Mouse (Mus musculus): ENCODE data around the gene Moxd1. TPM values are rescaled to one million over a fixed set of nuclear protein-coding genes. Genes with fewer than 3 reads are reported as not detected.
A peak's percentile ranks its signal among the peaks of the same experiment; 100 is the strongest.

Gene Moxd1
- 10 to 100 TPM in 1 of 2 experiments, 1 to 10 TPM in 1; 9.6 to 10.3 TPM for total RNA-seq (2021)
- long read RNA-seq, experiment 1, transcript Moxd1-201 (12 exons, 3,090 nt) = major isoform, 11 of 12 reads
- long read RNA-seq, experiment 1, partial matches to known transcripts = 0 of 12 reads
- long read RNA-seq, experiment 1, other reads (novel, unspliced or antisense) = 1 of 12 reads
- long read RNA-seq, experiment 2, transcript Moxd1-201 (12 exons, 3,090 nt) = major isoform, 9 of 11 reads
- long read RNA-seq, experiment 2, partial matches to known transcripts = 1 of 11 reads
- long read RNA-seq, experiment 2, other reads (novel, unspliced or antisense) = 1 of 11 reads

DNA sequence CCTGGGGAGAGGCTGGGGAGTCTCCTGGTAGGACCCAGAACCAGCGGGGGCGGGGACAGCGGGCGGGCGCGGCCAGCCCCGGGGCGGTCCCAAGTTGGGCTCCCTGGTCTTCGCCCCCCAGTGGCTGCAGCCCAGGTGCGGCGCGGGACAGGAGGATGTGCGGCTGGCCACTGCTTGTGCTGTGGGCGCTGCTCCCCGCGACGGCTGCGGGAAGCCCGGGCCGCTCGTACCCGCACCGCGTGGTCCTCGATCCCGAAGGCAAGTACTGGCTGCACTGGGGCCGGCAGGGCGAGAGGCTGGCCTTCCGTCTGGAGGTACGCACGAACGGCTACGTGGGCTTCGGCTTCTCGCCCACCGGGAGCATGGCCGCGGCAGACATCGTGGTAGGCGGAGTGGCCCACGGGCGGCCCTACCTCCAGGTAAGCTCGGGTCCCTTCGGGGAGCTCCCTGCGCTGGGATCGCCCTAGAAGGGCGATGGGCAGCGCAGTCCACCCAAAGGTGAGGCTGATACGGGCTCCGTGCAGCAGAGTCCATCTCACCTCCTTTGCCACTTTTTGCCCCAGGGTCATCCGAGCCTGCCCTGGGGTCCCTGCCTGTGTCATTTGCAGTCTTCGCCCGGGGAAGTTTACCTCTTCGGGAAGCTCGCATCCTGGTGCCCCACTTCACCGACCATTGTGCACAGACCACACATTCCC, at the start of gene Moxd1:
Gene Moxd1 (plus strand): TSS at position 69 of the 695 bp plus-strand sequence.
- peak in 1 of 2 experiments; percentile 2 for DNase-seq (ENCODE audit: low spot score in 2 of 2)

DNA sequence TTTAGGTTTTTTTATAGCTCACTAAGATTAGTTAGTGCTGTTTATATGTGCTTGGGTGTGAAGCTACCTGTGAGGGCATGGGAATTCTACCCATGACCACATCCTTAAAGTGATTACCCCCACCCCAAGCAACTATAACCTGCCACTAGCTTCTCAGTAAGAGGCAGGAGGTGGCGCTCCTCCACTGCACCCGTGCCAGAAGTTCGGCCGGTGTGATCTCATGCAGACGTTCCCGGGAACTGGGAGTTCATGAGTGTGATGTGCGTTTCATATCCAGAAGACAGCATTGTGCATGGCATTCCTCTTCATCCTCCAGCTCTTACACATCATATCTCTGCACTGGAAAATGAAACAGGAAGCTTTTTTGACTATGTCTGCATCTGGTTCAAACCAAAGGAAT, 32.9 kb upstream of the Moxd1 start:
- no peak for DNase-seq (ENCODE audit: low spot score in 2 of 2)

DNA sequence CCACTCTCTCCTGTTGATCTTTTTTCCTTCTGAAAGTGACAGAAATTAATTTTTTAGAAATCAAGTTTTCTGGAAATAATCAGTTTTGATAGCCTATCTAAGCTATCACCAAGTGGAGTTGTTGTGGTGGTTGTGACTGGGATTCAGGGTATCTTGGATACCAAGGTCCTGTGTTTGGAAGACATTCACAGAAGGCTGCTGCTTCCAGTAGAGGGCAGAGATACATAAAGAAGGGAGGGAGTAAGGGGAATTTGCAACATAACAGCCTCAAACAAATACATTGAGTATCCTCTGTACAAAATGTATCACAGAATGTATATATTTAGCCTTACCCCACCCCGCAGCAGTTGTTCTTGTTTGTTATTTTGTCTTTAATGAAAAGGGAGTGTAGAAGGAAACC, 31.3 kb upstream of the Moxd1 start:
- no peak for DNase-seq (ENCODE audit: low spot score in 2 of 2)

DNA sequence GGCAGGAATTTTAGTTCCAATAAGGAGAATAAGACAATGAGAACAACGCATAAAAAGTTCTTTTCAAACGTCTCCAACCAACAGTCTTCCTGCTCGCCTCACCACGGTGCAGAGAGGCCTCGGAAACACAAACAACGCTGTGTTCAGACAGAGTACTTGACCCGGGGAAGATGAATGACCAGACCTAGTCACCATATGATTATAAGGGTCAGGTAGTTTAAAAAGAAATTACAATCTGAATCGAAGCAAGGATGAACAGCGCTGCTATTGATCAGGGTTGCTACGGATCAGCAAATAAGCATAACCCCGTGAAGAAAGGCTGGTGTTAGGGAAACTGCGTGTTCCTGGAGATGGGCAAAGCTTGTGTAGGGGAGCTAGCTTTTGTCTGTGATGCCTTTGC, 24.0 kb upstream of the Moxd1 start:
- DNase-seq (ENCODE audit: low spot score in 2 of 2) = no peak

DNA sequence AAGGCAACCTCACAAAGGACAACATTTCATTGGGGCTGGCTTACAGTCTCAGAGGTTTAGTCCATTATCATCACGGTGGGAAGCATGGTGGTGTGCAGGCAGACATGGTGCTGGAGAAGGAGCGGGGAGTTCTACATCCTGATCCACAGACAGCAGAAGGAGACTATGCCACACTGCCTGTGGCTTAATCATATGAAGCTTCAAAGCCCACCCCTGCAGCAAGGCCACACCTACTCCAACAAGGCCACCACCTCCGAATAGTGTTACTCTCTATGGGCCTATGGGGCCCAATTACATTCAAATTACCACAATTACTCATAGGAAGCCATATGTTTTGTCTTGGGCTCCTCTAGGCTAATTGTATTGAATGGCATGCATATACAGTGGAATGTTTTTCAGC, 23.2 kb upstream of the Moxd1 start:
- no peak for DNase-seq (ENCODE audit: low spot score in 2 of 2)

DNA sequence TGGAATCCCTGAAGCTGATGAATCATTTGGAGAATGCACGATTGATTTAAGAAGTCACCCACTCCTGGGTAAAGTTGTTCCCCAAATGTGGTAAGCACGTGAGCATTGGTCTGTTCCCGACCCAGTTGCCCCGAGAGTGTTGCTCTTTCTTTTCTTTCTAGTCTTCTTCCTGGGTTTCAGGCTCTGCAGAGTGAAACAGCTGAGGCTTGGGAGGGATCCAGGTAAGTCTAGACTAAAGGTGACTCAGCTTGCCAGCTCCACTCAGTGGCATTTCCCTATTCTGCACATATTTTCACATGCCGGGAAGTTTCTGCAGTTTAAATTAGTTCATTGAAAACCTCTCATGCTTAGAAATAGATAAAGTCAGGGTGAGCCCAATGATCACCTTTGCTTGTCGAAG, 13.2 kb upstream of the Moxd1 start:
- DNase-seq (ENCODE audit: low spot score in 2 of 2) = no peak

DNA sequence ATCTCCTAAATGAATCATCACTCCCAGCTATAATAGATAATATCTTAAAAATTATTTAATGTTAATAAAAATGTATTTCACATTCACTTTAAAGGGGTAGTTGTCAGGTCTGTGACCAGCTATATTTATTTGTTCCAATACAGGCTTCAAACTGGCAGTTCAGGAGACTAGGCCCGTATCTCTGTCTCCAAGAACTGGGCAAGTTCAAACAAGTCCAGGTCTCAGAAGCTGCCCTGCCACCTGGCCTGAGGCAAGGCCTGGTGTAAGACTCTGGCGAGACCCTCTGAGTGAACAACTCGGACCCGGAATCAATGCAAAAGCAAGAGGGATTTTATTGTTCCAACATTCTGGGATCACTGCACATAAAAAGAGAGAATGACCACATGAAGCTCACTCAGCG, 10.0 kb upstream of the Moxd1 start:
- no peak for DNase-seq (ENCODE audit: low spot score in 2 of 2)

DNA sequence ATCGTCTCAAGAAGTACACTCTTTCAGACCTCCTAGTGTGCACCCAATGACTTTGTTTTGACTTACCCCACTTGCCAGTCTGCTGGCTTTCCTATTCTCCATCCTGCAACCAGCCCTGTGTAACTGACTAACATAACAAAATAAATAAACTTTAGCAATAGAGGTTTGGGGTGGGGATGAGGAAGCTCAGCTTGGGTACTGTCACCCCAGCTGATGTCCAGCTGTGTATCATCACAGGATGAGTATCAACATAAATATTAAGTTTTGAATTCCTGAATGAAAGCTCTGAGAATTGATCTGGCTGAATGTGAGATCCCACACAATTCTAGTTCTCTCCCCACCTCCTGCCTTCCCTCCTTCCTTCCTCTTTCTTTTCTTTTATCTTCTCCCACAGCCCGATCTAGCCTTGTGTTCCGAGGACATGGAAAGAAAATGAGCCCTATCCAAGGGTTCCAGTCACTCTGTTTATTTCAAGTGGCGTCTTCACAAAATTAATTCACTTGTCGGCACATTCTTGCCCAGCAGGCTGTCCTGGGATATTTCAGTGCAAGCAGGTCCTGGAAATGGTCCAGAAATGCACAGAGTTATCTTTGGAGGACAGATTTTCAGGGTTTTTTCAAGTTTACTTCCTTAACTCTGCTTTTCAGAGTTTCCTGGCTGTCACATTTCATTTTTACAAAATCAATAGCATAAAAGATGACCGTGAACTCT, 5.6 kb upstream of the Moxd1 start:
- DNase-seq (ENCODE audit: low spot score in 2 of 2) = no peak

DNA sequence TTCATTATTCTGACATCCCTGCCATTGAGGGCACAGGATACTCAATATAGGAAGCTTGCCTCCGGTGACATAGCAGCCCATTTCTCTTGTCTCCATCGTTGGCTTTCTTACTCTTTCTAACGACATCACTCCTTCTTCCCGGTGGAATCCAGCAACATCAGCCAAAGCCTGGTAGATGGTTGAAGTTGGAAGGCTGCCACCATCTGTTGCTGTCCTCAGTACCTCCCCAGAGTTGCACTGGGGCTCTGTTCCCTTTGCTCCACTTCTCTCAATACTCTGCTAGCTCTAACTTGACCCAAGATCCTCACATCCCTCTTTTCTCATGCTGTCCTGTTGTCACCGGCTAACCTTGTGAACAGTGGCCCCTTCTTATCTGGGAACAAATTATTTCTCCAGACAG, 2.4 kb upstream of the Moxd1 start:
- no peak for DNase-seq (ENCODE audit: low spot score in 2 of 2)

DNA sequence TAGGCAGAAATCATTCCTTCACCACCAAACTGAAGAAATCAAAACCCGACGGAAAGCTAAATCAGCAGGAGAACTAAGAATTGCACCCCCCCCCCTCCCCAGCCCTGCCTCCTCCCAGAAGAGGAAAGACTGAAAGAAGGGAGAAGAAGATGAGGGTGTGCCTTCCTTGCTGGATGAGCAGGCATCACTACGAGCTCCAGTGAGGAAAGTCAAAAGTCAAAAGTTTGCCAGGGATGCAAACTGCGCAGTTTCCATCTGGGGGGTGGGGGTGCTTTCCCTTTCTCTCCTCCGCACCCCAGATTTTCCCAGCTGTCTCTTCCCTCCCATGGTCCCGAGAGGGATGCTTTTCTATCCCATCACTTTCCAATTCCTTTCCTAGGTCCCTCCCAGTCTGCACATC, 406 bp upstream of the Moxd1 start:
- DNase-seq (ENCODE audit: low spot score in 2 of 2) = no peak

DNA sequence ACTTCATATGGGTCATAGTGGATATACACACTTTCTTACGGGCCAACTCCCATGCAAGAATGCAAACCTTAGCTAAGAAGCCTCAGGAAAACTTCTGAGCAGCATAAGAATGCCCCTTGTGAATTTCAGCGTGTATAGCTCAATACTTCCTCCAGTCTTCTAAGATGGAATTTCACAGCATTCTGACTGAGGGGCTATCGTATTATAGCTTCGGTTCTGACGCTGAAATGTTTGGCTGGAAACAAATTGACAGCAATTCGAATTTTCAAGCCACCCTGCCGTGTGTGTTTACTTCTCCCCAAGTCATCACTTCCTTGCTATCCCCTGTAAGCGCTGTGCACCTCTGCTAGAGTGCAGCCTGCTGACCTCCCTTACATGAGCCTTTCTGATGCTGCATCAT, 1.3 kb downstream of the Moxd1 start:
- no peak for DNase-seq (ENCODE audit: low spot score in 2 of 2)

DNA sequence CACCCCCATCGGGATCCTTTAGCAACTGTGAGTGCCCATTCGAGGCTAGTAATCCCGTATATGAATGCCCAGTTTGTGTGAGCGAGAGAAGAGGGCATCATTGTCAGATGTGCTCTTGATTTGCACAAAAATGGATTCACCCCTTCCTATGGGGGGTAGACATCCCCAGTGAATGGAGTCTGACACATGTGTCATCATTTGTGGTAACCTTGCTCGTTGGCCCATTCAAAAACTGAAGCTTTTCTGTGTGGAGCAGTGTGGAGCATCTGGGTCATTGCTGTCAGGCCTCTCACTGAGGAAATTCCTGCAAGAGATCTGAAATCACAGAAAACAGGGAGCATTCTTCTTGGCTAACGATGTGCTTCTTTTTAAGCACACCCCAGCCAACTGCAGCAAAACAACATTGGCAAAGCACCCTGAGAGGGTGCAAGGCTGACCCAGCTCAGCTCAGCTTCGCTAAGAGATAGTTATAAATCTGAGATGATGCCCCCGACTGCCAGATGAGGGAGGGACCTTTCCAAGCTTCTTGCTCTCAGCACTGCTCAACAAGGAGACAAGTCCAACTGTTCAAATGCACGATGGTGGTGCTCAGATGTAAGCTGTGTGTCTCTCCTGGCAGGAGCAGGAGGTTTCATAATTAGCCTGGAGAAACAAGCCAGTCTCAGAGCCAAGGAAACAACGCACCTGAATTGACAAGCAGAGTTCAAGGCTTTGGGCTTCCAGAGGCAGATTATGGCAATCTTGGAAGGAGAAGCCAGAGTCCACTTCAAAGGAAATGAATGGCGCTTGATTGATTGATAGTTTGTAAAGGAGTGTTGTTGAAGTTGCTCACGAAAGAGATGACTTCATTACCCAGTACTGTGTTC, 5.2 kb downstream of the Moxd1 start:
- DNase-seq (ENCODE audit: low spot score in 2 of 2) = no peak

DNA sequence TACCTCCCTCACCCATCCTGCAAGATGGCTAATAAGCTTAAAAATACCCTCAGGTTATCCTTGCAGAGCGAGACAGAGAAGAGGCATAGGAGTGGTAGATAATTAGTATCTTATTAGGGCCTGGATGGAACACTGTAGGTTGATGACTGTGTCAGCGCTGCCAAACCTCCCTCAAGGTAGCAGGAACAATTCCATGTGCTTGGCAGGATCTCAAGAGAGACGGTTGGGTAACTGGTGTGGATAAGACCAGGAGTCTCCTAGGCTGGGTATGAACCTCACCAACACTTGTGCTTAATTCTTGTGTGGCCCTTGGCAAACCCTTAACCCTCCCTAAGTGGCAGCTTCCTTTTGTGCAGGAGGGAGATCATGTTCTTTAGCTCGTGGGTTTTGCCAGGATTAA, 9.0 kb downstream of the Moxd1 start:
- DNase-seq (ENCODE audit: low spot score in 2 of 2) = no peak

DNA sequence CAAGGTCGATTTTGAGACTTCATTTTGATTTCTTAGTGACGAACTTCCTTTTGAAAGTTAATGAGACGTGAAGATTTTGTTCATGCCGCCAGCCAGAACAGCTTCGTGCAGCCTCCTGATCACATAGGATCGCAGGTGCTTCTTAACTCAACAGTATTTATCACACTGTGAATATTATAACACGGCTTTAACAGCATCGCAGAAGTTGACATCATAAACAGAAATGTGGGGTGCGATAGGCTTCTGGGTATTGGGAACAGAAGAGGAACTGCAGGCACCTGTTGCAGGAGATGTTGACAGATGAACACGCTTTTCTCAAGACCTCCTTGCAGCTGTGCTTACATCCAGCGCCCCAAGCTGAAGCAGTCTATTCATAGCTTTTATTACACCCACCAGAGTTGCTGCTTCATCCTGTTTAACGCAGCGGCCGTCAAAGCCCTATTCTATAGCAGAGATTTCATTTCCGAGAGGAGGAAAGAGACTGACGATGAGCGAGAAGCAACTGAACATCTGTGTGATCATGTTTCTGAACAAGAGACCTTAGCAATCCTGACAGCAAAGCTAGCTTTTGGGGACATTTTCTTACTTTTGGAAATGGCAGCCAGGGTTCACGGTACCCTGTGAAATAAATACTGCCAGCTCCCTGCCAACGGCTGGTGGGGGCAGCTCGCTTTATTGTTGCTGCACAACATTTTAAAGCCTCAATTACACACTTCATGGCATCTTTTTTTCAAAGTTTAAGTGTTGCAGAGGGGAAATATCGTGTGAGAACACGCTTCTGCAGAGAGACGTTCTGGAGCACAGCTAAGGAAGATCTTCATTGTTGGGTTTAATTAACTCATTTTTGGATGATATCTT, 12.3 kb downstream of the Moxd1 start:
- peak; percentile 8 to 20 for DNase-seq (ENCODE audit: low spot score in 2 of 2)

DNA sequence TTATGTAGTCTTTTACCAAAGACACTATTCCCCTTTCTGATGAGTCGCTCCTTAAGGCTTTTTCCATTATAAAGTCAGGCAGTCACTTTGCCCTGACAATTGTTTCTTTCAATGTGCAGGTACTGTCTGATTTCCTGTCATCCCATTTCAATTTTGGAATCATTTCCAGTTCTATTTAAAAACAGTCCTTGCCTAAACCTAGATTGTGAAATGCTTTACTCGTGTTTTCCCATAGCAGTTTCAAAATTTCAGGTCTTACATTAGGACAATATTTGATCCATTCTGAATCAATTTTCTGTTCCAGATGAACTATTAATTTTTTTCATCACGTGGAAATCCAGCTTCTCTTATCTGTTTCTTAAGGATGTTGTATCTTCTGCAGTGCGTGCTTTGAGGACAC, 23.5 kb downstream of the Moxd1 start:
- no peak for DNase-seq (ENCODE audit: low spot score in 2 of 2)

DNA sequence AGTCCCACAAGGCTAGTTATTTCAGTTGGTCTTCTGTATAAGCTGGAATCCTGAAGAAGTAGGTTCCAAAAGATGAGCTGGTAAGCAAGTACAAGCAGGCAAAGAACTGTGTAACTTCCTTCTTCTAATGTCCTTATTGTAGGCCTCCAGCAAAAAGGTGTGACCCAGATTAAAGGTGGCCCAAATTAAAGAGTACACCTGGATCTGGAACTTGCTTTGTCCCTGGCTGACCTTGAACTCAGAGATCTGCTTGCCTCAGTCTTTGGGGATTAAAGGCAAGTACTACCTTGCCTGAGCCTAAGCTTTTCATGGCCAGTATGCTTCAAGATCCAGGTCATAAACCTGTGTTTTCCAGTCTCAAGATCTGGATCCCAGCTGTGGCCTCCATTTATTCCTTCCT, 24.8 kb downstream of the Moxd1 start:
- DNase-seq (ENCODE audit: low spot score in 2 of 2) = no peak

DNA sequence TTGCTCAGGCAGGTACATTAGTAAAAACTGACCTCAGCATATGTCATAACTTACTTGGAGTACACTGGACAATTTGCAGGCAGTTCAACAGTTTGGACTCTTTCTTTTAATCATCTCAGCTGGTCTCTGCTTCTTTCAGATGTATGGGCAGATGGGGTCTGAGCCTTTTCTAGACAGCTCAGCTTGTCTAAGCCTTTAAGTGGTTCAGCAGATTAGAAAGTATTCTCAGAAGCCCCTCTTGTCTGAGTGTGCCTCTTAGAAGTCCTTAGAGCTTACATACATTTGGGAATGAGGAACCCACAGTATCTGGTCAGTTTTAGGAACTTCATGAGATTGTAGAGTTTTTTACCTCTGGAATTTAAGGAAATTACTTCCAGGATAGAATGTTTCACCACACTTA, 28.3 kb downstream of the Moxd1 start:
- no peak for DNase-seq (ENCODE audit: low spot score in 2 of 2)

DNA sequence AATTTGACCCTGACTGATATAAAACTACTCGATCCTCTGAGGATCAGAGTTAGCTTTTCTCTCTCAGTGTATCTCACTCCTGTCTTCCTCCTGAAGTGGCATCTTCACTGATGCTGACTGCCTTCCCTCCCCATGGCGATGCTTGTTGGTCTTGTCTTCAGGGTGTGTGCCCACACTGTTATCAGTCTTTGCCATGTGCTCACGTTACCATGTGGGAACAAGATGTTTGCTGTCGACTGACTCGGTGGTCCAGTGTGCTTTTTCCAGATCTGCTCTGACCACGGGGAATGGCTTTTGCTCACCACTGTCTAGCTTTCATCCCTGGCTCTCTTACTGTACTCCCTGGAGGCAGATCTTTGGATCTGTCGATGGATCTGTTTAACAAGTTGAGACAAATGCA, 34.8 kb downstream of the Moxd1 start:
- DNase-seq (ENCODE audit: low spot score in 2 of 2) = no peak

DNA sequence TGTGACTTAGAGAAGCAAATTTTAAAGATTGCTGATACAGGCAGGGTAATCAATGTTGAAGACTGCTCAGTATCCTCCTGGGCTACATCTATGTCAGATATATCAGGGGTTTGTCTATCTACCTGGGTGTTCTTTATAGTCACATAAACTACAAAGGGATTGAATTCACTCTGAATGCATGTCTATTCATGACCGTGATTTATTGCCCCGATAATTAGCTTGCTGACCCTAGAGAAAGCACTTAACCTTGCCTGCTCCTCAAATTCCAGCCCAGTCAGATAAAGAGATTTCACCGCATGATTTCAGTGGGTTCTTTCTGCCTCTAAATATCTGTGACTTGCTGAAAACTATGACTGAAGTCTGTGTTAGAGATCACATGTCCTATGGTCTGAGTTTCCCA, 35.6 kb downstream of the Moxd1 start:
- DNase-seq (ENCODE audit: low spot score in 2 of 2) = no peak

DNA sequence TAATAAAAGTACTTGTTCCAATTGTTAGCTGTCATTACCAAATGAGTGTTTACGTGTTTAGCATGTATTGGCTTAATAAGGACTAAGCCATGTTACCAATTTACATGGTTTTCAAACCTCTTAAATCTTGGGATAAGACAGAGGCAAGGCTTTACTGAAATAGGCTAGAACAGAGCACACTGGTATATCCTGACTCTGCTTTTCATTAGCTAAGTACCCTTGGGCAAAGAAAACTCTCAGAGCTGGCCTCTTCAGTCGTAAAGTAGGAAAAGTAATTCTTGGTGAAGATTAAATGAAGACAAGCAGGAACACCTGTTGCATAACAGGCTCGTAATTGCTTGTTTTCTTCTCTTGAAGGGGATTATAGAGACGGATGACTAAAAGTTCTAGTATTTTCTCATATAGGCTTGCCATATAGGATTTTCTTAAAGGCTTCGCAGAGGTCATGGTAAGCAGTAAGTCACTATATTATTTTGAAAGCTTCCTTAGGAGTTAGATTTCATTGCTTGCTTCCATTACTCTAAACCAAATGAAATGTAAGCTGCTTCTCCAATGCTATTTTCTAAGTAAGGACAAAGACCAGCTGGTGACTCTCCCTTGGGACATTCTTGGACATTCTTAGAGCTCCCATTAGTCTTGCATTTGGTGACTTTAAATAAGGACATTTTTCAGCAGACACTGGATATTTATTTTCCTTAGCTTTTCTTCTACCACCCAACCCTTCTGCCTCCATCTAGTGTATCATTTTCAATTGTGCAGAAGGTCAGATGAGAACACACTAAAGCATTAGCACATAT, 36.7 kb downstream of the Moxd1 start:
- DNase-seq (ENCODE audit: low spot score in 2 of 2) = no peak
